Mouse (Mus musculus) midbrain, embryonic 15.5 days (tissue): ENCODE measurements around the gene Rybp. TPM values are rescaled to one million over a fixed set of nuclear protein-coding genes. Genes with fewer than 3 reads are reported as not detected.

ENCODE experiments used
- ATAC-seq: fragments of 200-750 bp; cut with Nextera tagmentation; replicated peaks from 2 replicates; pipeline ENCODE4 v1.8.0; 2017; ENCODE audit warnings: moderate TSS enrichment
- H3K27ac ChIP-seq: fragments of 300-500 bp; sonication (generic); 2 replicates; pipeline ENCODE4 v1.5.1; 2015; ENCODE audit warnings: mild to moderate bottlenecking, inconsistent platforms
- H3K27me3 ChIP-seq: fragments of 300-500 bp; sonication (generic); replicated peaks from 2 replicates; pipeline ENCODE4 v1.6.1; 2015; ENCODE audit warnings: inconsistent platforms
- H3K36me3 ChIP-seq: fragments of 300-500 bp; sonication (generic); replicated peaks from 2 replicates; pipeline ENCODE4 v1.6.1; 2015; ENCODE audit warnings: inconsistent platforms
- H3K4me1 ChIP-seq: fragments of 300-500 bp; sonication (generic); 2 replicates; pipeline ENCODE4 v1.6.1; 2015; ENCODE audit warnings: inconsistent platforms
- H3K4me2 ChIP-seq: fragments of 300-500 bp; sonication (generic); 2 replicates; pipeline ENCODE4 v1.6.1; 2015; ENCODE audit warnings: inconsistent platforms, mild to moderate bottlenecking, moderate library complexity
- H3K4me3 ChIP-seq: fragments of 300-500 bp; sonication (generic); 2 replicates; pipeline ENCODE4 v1.5.1; 2015; ENCODE audit warnings: mild to moderate bottlenecking, inconsistent platforms
- H3K9ac ChIP-seq: fragments of 300-500 bp; sonication (generic); 2 replicates; pipeline ENCODE4 v1.6.1; 2015; ENCODE audit warnings: mild to moderate bottlenecking, inconsistent platforms
- H3K9me3 ChIP-seq: fragments of 300-500 bp; sonication (generic); 2 replicates; pipeline ENCODE4 v1.6.1; 2016; ENCODE audit warnings: inconsistent platforms
- WGBS: fragments of 180-500 bp; shearing (Covaris S2); methylation state at CpG from one replicate; pipeline ENCODE4 v1.1.7; 2015; ENCODE audit warnings: mixed read lengths; 5-methylcytosine and 5-hydroxymethylcytosine counted together
- polyA plus RNA-seq: library from polyadenylated mRNA; unstranded; fragments of >200 nt; fragmentation: Nextera tagmentation; extraction: Ambion mirVana; gene quantifications from 2 replicates; pipeline ENCODE4 v1.2.1, GENCODE M21; 2015

Rybp gene
- polyA plus RNA-seq, 1 experiment from 2014 or later = 23.4 TPM

GRCm38 (mm10) chr6:100180213-100180882 lies 106.9 kb downstream of the Rybp start:
- Histone ChIP-seq H3K27ac (no peak overlapping the region), H3K4me2 (no peak overlapping the region), H3K4me1 (no peaks in the 10 kb centered on the region), H3K36me3 (no peaks in the 10 kb centered on the region), H3K4me3 (no peak overlapping the region), H3K9me3 (no peaks in the 10 kb centered on the region), H3K9ac (no peak overlapping the region), H3K27me3 (0 out of 2 replicates have a peak, but pooled peaks cover 2% of the 10 kb centered on the region)
- ATAC-seq = no peak
- WGBS = 62% methylated on average over 4 of the region's 4 CpGs

- Histone ChIP-seq H3K36me3 (no peaks in the 10 kb centered on the region), H3K4me2 (no peak overlapping the region), H3K4me3 (no peak overlapping the region), H3K9ac (no peak overlapping the region), H3K27me3 (0 out of 2 replicates have a peak, but pooled peaks cover under 1% of the 10 kb centered on the region), H3K4me1 (no peaks in the 10 kb centered on the region), H3K27ac (no peak overlapping the region), H3K9me3 (no peaks in the 10 kb centered on the region)
- WGBS = 86% methylated on average over 3 of the region's 3 CpGs
- no peak for ATAC-seq
Measured at GRCm38 (mm10) chr6:100178830-100179229, 108.5 kb downstream of the Rybp start.
